ENCODE assay signal across 26 mouse cellular contexts in genomic region chr3:108355245-108355644, GRCm38 (mm10). TPM values are rescaled to one million over a fixed set of nuclear protein-coding genes. Genes with fewer than 3 reads are reported as not detected.
A peak's percentile ranks its signal among the peaks of the same experiment; 100 is the strongest.
DNase-seq lines count a peak whose midpoint lies in the region; ATAC-seq and TF ChIP-seq lines count a peak whose summit lies in the region.
"Had no signal": no experiment of that assay in that cellular context is flagged by ENCODE, and none has a peak within 500 bp of the region (broad histone marks: within the 10 kb centered on the region; RNA-seq: fewer than 3 reads in every experiment).

No protein-coding gene starts in this region.

- WGBS in liver, postnatal 0 days (ENCODE audit: insufficient replicate concordance), result 59% methylated on average over 3 of the region's 3 CpGs
- 81% methylated on average over 3 of the region's 3 CpGs for WGBS in liver, embryonic 11.5 days

- peak overlapping the region; percentile 60 for H3K27ac ChIP-seq in liver, postnatal 0 days (ENCODE audit: low read depth)
- H3K27ac ChIP-seq in liver, embryonic 11.5 days (ENCODE audit: low read depth, low read length), result no peak overlapping the region
- H3K27ac ChIP-seq: forebrain, embryonic 10.5 days; forebrain, embryonic 13.5 days; heart, adult 2 months; heart, embryonic 10.5 days; hindbrain, embryonic 12.5 days; hindbrain, embryonic 15.5 days had no signal

- H3K27me3 ChIP-seq in liver, postnatal 0 days (ENCODE audit: insufficient read depth, low read length), result no peaks in the 10 kb centered on the region
- no peaks in the 10 kb centered on the region for H3K27me3 ChIP-seq in liver, embryonic 11.5 days (replicated peaks; ENCODE audit: control insufficient read depth, insufficient read depth, low read length)
- H3K27me3 ChIP-seq: forebrain, embryonic 13.5 days; hindbrain, embryonic 12.5 days; hindbrain, embryonic 15.5 days had no signal

- DNase-seq in frontal cortex, postnatal 10 days (ENCODE audit: low spot score in 2 of 2), result no peak
- DNase-seq in layer of hippocampus, adult 9-11 months, result peak; percentile 50
- no peak for DNase-seq in layer of hippocampus, postnatal 25 days (ENCODE audit: extremely low spot score in 1 of 2, low spot score in 1 of 2)
- DNase-seq in liver, postnatal 0 days, result peak; percentile 39
- no peak for DNase-seq in liver, embryonic 11.5 days (ENCODE audit: low spot score)
- peak; percentile 32 for DNase-seq in brain, adult 2 months (ENCODE audit: low read depth, low spot score)
- DNase-seq: adrenal gland, adult 8-10 months; adrenal gland, postnatal 25 days; cerebellum, adult 18-20 months; cerebellum, adult 9-10 months; cerebellum, postnatal 14 days; gastrocnemius, postnatal 25 days; heart, adult 2 months had no signal

- TF ChIP-seq CTCF in liver, postnatal 0 days (IDR thresholded peaks at IDR 0.05; ENCODE audit: low read depth), result no peak

- H3K4me1 ChIP-seq in liver, postnatal 0 days (ENCODE audit: insufficient read depth), result no peaks in the 10 kb centered on the region
- no peaks in the 10 kb centered on the region; the same call in 1 of the 2 replicates for H3K4me1 ChIP-seq in liver, embryonic 11.5 days (replicated peaks; ENCODE audit: control insufficient read depth, insufficient read depth, low read length)
- H3K4me1 ChIP-seq: forebrain, embryonic 13.5 days; hindbrain, embryonic 15.5 days had no signal

- no peak overlapping the region for H3K4me2 ChIP-seq in liver, postnatal 0 days (ENCODE audit: low read depth, low read length)
- no peak overlapping the region for H3K4me2 ChIP-seq in liver, embryonic 11.5 days
- H3K4me2 ChIP-seq: forebrain, embryonic 13.5 days; hindbrain, embryonic 12.5 days; hindbrain, embryonic 15.5 days had no signal

- TF ChIP-seq EP300 in liver, postnatal 0 days (IDR thresholded peaks at IDR 0.05; ENCODE audit: low read depth), result no peak

- no peak overlapping the region for H3K4me3 ChIP-seq in liver, postnatal 0 days (ENCODE audit: low read depth, low read length)
- no peak overlapping the region for H3K4me3 ChIP-seq in liver, embryonic 11.5 days (ENCODE audit: low read depth, low read length)
- H3K4me3 ChIP-seq: forebrain, embryonic 10.5 days; forebrain, embryonic 13.5 days; heart, adult 2 months; heart, embryonic 10.5 days; hindbrain, embryonic 12.5 days; hindbrain, embryonic 15.5 days had no signal

- no peaks in the 10 kb centered on the region for H3K9me3 ChIP-seq in liver, postnatal 0 days (ENCODE audit: low read length)
- no peaks in the 10 kb centered on the region for H3K9me3 ChIP-seq in liver, embryonic 11.5 days (ENCODE audit: control insufficient read depth, low read length)
- H3K9me3 ChIP-seq: forebrain, embryonic 10.5 days; forebrain, embryonic 13.5 days; heart, embryonic 10.5 days; hindbrain, embryonic 12.5 days; hindbrain, embryonic 15.5 days had no signal

- H3K9ac ChIP-seq in liver, postnatal 0 days (replicated peaks), result no peak overlapping the region
- no peak overlapping the region for H3K9ac ChIP-seq in liver, embryonic 11.5 days (ENCODE audit: low read depth, low read length)
- H3K9ac ChIP-seq: forebrain, embryonic 13.5 days; hindbrain, embryonic 12.5 days; hindbrain, embryonic 15.5 days had no signal

- peak; percentile 24; the same call in 1 of the 2 replicates for ATAC-seq in frontal cortex, adult (ENCODE audit: low TSS enrichment)
- peak; percentile 90 for ATAC-seq in liver, postnatal 0 days
- no peak for ATAC-seq in liver, embryonic 11.5 days (replicated peaks; ENCODE audit: low FRiP score)
- ATAC-seq: activated CD4-positive, CD25-positive, alpha-beta regulatory T cell, adult 4 months; forebrain, embryonic 13.5 days; forebrain, embryonic 16.5 days had no signal

- peaks cover 34% of the 10 kb centered on the region for H3K36me3 ChIP-seq in liver, postnatal 0 days (replicated peaks; ENCODE audit: insufficient read depth, low read length)
- H3K36me3 ChIP-seq in liver, embryonic 11.5 days (ENCODE audit: control insufficient read depth, insufficient read depth, low read length), result peaks cover 12% of the 10 kb centered on the region; the same call in 1 of the 2 replicates

RNA-seq across cellular contexts. Expression of gene Mybphl, which starts 9.5 kb away (rescaled TPM):
- total RNA-seq in layer of hippocampus, postnatal 25 days (2021), result 1 to 10 TPM in 1 of 2 experiments, under 1 TPM in 1; 0.49 to 1.1 TPM
- 0.49 and 0.76 TPM in 2 replicates for polyA plus RNA-seq in liver, postnatal 0 days (2015; fragmentation: Nextera tagmentation; extraction: Ambion mirVana)
- polyA plus RNA-seq in liver, embryonic 11.5 days (2014; fragmentation: Nextera tagmentation; extraction: Ambion mirVana), result 0.47 and 1.2 TPM in 2 replicates
- total RNA-seq: adrenal gland, adult 8-10 months; adrenal gland, postnatal 25 days; ES-E14; gastrocnemius, adult 8-10 months; gastrocnemius, postnatal 25 days; hematopoietic stem cell, adult 5-6 weeks had no signal
- polyA plus RNA-seq: activated CD4-positive, CD25-positive, alpha-beta regulatory T cell, adult 4 months; embryonic facial prominence, embryonic 14.5 days; forebrain, embryonic 10.5 days; forebrain, embryonic 13.5 days; gonadal fat pad, adult 2 months; hindbrain, embryonic 12.5 days had no signal

RNA-seq across cellular contexts. Expression of gene Psrc1, which starts 28.4 kb away (rescaled TPM):
- total RNA-seq in layer of hippocampus, postnatal 25 days (2021), result 10 to 100 TPM; 15.5 to 17.3 TPM
- polyA plus RNA-seq in liver, postnatal 0 days (2015; fragmentation: Nextera tagmentation; extraction: Ambion mirVana), result 5.6 and 7.8 TPM in 2 replicates
- polyA plus RNA-seq in liver, embryonic 11.5 days (2014; fragmentation: Nextera tagmentation; extraction: Ambion mirVana), result 33.2 and 34.0 TPM in 2 replicates
- total RNA-seq: gastrocnemius, adult 8-10 months had no signal

Comparison
In these comparisons a context has a peak if more than half of its experiments do, and no peak if none do; other contexts are left out.
1. DNase-seq: peak in layer of hippocampus, adult 9-11 months (single experiment), liver, postnatal 0 days (single experiment) and brain, adult 2 months (single experiment); none in frontal cortex, postnatal 10 days (0 of 2), layer of hippocampus, postnatal 25 days (0 of 2) and liver, embryonic 11.5 days (single experiment).